Mouse (Mus musculus) mouse embryonic stem cell (cell line): ENCODE measurements around the gene Acacb.

ENCODE experiments used
- in situ Hi-C, 2 experiments: fragments of 300-500 bp; cut with MboI; formaldehyde crosslinking; loops; 1 replicate in 1 of 2; 3 replicates in 1 of 2; pipeline ENCODE4 v1.14.3; 2019 to 2020; ENCODE audit warnings: low sequenced_read_pairs in 2 of 2, low pct_unique_long_range_greater_than_20kb in 1 of 2, mixed read lengths in 1 of 2; ENCODE audit not compliant: unreplicated experiment in 1 of 2

The Acacb gene

DNA sequence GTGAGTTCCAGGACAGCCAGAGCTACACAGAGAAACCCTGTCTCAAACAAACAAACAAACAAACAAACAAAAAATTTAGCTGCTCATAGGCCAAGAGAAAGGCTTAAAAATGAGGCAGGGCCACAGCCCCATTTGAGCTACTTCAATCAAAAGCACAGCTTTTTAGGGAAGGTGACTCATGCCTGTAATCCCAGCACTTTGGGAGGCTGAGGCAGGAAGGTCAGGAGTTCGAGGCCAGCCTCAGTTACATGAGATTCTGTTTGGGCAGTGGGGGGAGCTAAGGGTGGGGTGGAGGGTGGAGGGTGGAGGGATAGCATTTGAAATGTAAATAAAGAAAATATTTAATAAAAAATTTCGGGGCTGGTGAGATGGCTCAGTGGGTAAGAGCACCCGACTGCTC lies 26.6 kb downstream of the Acacb start:
- in situ Hi-C loops: no loop called here

DNA sequence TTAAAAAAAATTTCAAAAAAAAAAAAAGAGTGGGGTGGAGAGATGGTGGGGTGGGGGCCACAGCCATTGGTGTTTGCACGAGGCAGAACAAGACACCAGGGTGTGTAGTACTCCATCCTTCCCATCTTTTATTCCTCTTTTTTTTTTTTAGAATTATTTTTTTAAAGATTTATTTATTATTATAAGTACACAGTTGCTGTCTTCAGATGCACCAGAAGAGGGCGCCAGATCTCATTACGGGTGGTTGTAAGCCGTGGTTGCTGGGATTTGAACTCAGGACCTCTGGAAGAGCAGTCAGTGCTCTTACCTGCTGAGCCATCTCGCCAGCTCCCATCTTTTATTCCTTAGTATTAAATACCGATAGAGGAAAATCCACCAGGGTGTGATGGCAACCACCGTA lies 27.1 kb downstream of the Acacb start:
- in situ Hi-C loops: no loop called here

DNA sequence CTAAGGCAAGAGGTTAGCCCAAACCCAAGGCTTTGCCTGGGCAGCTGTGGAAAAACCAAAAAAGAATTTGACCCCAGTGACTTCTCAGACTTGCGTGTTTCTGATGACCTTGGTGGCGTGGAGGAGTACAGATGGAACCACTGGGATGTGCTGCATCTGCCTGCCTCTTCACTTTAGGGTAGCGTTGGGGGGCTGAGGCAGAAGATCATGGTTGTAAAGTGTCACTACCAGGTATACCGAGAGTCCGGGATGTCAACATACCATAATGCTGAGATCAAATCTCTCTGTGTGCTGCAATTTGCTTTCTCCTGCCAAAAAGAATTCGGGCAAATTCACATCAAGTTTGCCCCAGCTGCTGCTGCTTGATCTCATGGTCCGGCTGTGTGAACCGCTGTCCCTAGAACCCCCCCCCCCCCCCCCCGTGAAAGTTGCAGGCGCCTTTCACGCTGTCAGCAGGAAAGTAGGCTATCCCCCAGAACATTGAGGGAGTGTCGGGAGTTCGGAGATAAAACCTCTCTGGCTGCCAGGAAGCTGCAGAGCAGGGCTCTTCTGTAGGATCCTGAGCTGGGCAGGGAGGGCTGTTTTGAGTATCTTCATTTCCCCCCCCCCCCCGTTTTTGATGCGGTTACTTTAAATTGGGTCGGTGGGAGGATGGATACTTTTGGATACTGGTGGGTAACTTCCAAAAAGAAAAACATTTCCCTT lies 27.7 kb downstream of the Acacb start:
- in situ Hi-C loops: no loop called here

DNA sequence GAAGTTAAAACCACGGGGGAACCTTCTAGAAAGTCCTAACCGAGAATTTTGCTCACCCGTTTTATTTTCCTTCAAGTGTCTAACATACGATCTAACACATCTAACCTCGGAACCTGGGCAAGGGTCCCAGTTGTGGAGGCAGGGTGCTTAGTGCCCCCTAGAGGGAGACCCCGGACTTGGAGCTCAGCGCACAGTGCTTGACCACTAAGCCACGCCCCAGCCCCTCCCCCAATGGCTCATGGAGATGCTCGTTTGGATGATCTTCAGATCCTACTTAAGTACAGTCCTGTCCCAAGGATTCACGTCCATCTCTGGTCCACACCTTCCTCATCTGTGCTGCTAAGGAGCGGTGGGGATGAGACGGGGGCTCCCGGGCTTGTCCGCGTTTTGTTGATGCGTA lies 28.3 kb downstream of the Acacb start:
- in situ Hi-C loops: loop anchor here in 1 of 2 experiments (5.0 kb wide), 1 partner anchor 133 kb away; no protein-coding TSS in a partner anchor

DNA sequence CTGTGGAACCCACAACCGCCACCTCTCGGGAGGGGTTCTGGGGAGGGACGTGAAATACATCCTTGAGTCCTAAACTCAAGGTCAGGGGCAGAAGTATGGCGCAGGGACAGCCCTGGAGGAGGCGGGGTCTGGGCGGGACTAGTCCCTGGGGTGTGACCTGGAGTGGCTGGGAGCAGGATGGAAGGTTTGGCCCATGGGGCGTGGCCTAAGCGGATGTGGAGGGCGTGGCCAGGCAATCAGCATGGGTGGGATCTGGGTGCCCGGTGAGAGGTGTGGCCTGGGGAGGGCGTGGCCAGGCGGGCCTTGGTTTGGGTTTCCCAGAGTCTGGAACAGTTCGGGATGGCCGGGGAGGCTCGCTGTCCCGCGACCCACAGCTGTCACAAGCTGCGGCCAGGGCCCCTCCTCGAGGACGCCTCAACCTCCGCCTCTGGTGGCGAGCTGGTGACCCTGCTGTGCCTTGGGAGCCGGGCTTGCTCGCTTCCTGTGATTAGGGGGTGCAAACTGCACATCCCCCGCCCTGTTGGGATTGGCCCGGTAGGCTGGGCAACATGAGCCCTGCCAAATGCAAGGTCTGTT lies 29.3 kb downstream of the Acacb start:
- in situ Hi-C loops: loop anchor here in 1 of 2 experiments (5.0 kb wide), 1 partner anchor 132 kb away; no protein-coding TSS in a partner anchor

DNA sequence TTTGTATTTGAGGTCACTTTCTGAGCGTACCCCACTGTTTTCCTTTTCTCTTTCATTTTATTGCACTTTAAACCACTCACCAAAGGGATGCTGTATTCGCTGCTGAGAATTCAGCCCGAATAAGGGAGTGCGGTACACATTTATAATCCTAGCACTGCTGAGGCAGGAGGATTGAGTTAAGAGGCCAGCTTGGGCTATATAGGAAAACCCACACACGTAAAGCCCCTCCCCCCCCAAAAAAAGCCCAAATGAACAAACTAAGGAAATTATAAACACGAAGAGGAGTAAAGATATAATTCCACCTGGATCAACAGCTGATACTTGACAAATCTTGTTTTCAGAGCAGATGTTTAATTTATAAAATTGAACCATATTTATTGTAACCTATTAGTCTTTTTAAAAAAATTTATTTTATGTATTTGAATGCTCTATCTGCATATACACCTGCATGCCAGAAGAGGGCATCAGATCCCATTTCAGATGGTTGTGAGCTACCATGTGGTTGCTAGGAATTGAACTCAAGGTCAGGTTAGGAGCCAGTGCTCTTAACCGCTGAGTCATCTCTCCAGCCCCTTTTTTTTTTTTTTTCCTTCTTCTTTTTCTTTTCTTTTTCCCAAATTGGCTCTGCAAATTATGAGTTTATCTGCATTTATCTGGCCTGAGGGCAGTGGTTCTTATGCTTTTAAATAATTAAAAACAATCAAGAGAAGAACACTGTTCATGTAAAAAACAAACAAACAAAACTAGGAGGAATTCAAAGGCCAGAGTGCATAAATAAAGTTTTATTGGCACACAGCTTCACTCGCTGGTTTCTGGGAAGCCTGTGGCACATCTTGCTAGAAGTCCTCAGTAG lies 30.4 kb downstream of the Acacb start:
- in situ Hi-C loops: loop anchor here in 1 of 2 experiments (5.0 kb wide), 1 partner anchor 131 kb away; no protein-coding TSS in a partner anchor

DNA sequence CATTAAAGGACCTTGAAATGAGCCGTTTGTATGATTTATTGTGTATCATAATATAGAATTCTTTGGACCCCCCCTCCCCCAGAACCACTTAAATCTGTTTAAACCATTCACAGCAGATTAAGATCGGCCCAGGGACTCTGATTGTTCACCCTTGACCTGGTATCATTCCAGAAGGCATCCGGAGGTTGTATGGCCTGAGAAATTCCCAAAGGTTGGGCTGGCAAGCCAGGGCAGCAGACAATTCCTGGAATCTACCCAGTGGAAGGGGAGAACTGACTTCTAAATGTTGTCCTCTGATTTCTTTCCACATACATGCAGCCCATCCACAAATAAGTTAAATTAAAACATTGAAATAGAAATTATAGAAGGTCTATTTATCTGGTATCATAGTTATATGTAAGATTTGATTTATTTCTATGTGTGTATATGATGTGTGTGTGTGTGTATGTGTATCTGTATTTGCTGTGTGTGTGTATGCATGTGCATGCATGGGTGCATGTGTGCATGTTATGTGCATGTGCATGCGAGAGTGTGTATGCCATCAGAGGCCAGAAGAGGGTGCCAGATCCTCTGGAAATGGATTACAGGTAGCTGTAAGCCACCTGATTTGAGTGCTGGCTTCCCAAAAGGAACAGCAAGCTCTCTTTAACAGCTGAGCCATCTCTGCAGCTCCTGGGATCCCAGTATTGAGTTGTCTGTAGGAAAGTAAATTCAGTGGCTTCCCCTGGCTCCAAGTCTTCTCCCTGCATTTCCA lies 31.8 kb downstream of the Acacb start:
- in situ Hi-C loops: loop anchor here in 1 of 2 experiments (5.0 kb wide), 1 partner anchor 129 kb away; no protein-coding TSS in a partner anchor

DNA sequence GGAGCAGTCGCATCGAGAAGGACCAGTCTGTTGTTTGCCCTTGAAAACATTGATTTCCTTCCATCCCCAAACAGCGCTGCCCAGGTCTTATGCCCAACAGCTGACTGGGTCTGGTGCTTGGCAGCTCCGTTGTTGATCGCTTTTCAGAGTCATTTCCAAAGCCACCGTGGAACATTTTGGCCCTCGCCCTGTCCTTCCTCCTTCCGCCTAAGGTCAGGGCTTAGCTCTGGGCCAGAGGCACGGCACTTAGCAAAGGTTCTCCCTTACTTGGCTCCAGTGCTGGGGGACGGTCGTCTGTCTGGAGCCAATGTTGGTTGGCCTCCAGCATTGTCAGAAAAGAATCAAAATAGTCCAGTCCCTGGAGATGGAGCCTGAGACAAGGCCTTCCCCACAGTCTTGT lies 33.2 kb downstream of the Acacb start:
- in situ Hi-C loops: loop anchor here in 1 of 2 experiments (5.0 kb wide), 1 partner anchor 128 kb away; no protein-coding TSS in a partner anchor

DNA sequence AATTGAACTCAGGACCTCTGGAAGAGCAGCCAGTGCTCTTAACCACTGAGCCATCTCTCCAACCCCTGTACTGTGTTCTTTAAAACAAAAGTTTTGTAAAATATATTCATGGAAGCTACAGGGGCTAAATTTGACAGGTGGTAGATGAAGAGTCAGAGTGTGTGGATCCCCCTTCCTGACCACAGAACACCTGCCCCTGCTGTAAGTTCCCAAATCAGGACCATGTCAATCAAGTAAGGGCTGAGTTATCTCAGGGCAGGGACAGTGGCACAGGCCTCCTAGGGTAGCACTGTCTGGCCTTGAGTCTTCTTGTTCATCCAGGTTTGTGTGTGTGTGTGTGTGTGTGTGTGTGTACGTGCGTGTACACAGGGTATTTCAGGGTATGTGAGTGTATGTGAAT lies 37.2 kb downstream of the Acacb start:
- in situ Hi-C loops: loop anchor here in 1 of 2 experiments (10.0 kb wide), 1 partner anchor 121 kb away; no protein-coding TSS in a partner anchor

DNA sequence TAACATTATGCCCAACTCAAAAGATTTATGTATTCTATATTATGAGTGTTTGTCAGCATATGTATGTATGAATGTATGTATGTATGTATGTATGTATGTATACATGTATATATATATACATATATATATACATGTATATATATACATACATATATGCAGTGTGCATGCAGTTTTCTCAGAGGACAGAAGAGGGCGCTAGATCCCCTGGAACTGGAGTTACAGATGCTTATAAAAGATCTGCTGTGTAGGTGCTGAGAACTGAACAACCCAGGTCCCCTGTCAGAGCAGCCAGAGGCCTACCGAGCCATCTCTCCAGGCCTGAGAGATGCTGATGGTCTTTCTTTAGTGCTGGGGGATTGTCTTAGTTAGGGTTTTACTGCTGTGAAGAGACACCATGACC lies 40.8 kb downstream of the Acacb start:
- in situ Hi-C loops: loop anchor here in 1 of 2 experiments (10.0 kb wide), 1 partner anchor 118 kb away; no protein-coding TSS in a partner anchor

DNA sequence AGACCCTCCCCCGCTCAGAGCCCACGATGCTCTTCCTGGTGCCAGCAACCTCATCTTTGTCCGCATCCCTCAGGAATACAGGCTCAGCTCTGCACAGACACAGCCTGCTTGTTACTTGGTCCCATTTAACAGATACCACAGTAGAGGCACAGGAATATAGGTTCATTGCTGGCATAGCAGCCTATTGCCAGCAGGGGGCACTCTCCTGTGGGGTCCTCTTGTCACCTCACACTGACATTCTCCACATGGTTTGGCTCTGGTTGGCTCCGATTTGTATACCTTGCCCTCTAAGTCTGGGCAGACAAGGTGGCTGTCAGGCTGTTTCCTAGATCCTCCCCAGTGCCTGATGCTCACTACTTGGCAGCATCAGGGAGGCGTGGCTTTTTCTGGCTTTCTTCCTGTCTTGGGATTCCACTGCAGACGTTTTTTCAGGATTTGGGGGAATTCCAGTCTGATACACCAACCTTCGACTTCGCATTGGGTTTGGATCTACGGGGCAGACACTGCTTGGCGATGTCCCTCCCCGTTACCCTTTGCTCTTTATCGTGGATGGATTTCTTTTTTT lies 42.6 kb downstream of the Acacb start:
- in situ Hi-C loops: loop anchor here in 1 of 2 experiments (10.0 kb wide), 1 partner anchor 116 kb away; no protein-coding TSS in a partner anchor

DNA sequence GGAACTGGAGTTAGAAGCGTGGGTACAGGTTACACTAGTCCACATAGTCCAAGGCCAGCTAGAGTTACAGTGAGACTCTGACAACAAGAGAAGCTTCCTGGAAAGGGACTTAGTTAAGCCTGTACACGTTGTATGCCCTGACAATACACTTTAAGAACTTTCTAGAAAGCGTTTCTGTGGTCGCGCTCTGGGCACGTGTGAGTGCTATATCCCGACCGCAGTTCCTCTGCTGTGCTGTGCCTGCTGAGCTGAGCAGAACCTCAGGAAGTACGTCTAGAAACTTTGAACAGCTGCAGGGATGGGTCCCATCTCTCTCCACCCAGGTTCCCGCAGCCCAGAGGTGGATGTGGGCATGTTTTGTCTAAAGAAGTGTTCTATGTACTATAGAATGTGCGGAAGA lies 47.8 kb downstream of the Acacb start:
- in situ Hi-C loops: no loop called here

DNA sequence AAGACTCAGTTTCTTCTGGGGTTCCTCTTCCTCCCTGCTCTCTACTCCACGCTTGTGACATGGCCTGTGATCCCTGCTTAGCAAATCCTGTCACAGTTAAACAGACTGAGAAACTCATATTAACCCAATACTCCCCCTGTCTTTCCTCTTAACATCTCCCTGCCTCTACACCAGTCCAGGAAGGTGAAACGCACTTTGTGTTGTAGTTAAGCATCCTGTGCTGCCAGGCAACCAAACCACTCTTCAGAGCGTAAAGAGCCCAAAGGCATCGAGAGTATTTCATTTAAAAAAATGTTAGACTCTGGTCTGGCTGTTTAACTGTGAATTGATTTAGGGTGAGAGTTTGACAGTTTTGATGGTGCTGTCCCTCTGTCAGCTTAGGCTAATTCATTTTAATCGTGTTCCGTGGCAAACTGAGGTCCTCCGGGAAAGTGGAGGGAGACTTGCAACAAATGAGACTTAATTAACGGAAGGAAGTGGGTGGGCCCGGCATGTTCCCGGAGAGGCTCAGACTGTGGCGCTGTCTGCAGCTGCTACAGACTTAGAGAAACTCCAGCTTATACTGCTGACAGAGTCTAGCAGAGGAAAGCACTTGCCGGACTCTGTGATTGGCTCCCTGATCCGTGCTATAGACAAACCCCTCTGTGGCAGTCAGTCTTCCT lies 52.9 kb downstream of the Acacb start:
- in situ Hi-C loops: no loop called here

DNA sequence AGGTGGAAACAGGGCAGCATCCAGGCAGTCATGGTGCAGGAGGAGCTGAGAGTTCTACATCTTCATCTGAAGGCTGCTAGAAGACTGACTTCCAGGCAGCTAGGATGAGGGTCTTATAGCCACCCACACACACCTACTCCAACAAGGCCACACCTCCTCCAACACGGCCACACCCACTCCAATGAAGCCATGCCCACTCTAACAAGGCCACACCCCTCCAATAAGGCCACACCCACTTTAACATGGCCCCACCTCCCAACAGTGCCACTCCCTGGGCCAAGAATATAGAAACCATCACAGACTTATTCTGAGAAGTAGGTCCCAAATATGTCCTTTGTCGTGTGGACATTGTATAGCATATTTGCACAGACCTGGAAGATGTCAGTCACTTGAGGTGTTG lies 59.8 kb downstream of the Acacb start:
- in situ Hi-C loops: no loop called here

DNA sequence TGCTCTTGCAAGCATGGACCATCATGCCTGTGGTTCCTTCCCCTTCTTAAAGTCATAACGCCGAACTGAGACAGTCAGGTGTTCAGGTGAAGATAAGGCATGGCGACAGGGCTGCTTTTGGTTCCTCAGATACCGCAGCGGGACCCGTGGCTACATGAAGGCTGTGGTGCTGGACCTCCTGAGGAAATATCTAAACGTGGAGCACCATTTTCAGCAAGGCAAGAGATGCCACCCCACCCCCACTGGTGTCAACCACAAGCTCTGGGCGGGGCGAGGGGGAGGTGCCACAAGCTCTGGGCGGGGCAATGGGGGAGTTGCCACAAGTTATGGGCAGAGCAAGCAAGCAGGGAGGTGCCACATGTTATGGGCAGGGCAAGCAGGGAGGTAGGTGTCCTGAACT lies 66.8 kb downstream of the Acacb start:
- in situ Hi-C loops: no loop called here

DNA sequence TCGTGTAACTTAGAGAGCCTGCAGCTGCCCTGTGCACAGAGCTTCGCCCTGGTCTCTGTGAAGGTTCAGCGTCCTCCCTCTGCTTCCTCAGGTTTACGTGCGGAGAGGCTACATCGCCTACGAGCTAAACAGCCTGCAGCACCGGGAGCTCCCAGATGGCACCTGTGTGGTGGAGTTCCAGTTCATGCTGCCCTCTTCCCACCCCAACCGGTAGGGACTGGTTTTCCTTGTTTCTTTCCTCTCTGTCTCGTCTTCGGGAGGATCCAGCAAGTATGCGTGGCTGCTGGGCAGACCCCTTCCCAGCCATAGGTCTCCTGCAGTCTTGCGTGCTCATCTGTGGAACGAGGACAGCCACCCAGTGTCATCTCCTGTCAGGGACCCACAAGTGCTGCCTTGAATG lies 72.4 kb downstream of the Acacb start:
- in situ Hi-C loops: no loop called here

DNA sequence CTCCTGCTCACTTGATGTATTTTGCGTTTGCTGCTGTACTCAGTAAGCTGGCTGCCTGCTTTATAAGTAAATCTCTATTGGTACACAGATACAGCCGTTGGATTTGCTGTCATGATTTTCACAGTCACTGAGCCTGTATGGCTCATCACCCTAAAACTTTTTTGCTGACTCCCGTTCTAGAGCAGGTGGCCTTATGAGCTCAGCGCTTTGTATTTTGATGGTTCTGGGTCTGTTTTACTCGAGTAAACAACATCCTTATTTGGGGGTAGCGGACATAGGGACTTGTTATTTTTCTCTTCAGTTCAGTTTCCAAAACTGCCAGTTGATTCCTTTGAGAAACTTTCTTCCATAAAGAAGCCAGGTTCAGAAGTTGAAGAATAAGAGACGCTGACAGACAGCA lies 79.7 kb downstream of the Acacb start:
- in situ Hi-C loops: no loop called here

DNA sequence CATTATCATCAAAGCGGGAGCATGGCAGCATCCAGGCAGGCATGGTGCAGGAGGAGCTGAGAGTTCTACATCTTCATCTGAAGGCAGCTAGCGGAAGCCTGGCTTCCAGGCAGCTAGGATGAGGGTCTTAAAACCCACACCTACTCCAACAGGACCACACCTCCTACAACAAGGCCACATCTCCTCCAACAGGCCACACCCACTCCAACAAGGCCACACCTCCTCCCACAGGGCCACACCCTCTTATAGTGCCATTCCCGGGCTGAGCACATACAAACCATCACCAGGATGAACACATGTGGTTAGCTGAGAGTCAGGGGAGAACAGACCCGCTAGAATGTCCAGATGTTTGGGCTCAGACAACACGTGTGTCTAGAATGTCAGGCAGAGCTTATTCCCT lies 82.6 kb downstream of the Acacb start:
- in situ Hi-C loops: no loop called here
